Mouse (Mus musculus): ENCODE measurements around the gene Cd52. TPM values are rescaled to one million over a fixed set of nuclear protein-coding genes. Genes with fewer than 3 reads are reported as not detected.

The Cd52 gene
- polyA plus RNA-seq, 1 experiment from 2014 or later: 19.3 TPM

DNA sequence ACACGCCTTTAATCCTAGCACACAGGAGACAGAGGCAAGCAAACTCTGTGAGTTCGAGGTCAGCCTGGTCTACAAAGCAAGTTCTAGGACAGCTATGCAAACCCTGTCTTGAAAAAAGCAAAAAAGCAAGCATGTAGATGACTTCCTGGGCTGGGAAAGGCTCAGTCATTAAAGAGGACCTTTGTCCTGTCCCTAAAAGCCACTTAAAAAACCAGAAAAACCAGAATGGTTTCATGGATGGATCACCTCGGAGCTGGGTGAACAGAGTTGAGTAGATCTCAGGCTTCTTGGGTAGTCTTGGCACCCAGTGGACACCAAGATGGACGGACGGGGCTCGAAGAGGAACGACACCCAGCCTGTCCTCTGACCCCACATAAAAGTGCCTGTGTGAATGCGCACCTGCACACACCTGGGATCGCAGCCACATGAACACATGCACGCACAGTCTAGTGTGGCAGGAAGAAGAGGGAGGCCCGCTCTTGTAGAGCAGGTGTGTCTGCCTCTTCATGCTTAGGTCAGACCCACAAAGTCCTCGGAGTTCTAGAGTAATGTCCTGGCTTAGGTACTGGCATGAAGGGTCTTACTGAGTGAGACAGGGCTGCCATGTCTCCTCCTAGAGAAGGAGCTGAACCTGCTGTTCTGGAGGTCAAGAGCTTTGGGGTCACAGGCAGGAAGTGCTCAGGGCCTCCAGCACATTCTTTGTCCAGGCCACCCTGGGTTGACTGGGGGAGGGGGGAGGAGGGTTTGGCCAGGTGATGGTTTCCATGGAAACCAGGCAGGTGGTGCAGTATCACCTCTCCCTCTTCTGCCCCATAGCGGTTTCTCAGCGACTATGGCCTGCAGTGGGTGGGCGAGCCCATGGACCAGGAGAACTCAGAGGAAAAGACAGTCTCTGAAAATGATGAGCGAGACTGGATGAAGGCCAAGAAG lies 20.6 kb upstream of the Cd52 start:
- H3K27me3 ChIP-seq (replicated peaks; ENCODE audit: control insufficient read depth, insufficient read depth, low read length): no peaks in the 10 kb centered on the region
- 78% methylated on average over 14 of the region's 16 CpGs for WGBS
- H3K4me2 ChIP-seq (ENCODE audit: low read depth, low read length): no peak overlapping the region
- H3K4me1 ChIP-seq (ENCODE audit: control insufficient read depth, insufficient read depth, low read length): no peaks in the 10 kb centered on the region
- DNase-seq (ENCODE audit: low spot score) (no peak), ATAC-seq (ENCODE audit: low read depth) (no peak)
- H3K9ac ChIP-seq (ENCODE audit: low read depth, low read length): no peak overlapping the region
- H3K4me3 ChIP-seq (ENCODE audit: low read depth, low read length): no peak overlapping the region
- H3K9me3 ChIP-seq (ENCODE audit: control insufficient read depth, low read length): no peaks in the 10 kb centered on the region
- H3K36me3 ChIP-seq (ENCODE audit: control insufficient read depth, insufficient read depth, low read length): no peaks in the 10 kb centered on the region
- no peak overlapping the region for H3K27ac ChIP-seq (replicated peaks; ENCODE audit: low read depth, low read length)

DNA sequence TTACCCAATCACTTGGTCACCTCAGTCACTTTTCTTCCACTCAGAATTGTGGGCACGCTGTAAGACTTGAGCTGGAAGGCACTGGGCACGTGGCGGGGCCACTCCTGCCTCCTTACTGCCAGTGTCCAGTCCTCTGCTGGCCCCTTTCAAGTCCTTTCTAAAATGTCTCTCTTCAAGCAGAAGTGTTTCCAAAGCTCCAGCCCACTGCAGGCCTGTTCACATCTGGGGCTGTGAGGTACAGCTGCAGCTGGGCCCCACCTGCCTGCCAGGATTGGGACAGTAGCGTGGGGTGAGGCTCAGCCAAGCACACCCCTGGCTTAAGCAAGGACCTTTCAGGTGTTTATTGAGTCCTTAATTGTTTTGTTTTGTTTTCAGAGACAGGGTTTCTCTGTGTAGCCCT lies 19.2 kb upstream of the Cd52 start:
- ATAC-seq (ENCODE audit: low read depth): no peak
- H3K4me1 ChIP-seq (ENCODE audit: control insufficient read depth, insufficient read depth, low read length): no peaks in the 10 kb centered on the region
- H3K4me2 ChIP-seq (ENCODE audit: low read depth, low read length): no peak overlapping the region
- no peak overlapping the region for H3K9ac ChIP-seq (ENCODE audit: low read depth, low read length)
- H3K4me3 ChIP-seq (ENCODE audit: low read depth, low read length): no peak overlapping the region
- H3K27me3 ChIP-seq (replicated peaks; ENCODE audit: control insufficient read depth, insufficient read depth, low read length): no peaks in the 10 kb centered on the region
- H3K9me3 ChIP-seq (ENCODE audit: control insufficient read depth, low read length): no peaks in the 10 kb centered on the region
- no peaks in the 10 kb centered on the region for H3K36me3 ChIP-seq (ENCODE audit: control insufficient read depth, insufficient read depth, low read length)
- 91% methylated on average over 4 of the region's 4 CpGs for WGBS
- DNase-seq (ENCODE audit: low spot score): no peak
- H3K27ac ChIP-seq (replicated peaks; ENCODE audit: low read depth, low read length): no peak overlapping the region

DNA sequence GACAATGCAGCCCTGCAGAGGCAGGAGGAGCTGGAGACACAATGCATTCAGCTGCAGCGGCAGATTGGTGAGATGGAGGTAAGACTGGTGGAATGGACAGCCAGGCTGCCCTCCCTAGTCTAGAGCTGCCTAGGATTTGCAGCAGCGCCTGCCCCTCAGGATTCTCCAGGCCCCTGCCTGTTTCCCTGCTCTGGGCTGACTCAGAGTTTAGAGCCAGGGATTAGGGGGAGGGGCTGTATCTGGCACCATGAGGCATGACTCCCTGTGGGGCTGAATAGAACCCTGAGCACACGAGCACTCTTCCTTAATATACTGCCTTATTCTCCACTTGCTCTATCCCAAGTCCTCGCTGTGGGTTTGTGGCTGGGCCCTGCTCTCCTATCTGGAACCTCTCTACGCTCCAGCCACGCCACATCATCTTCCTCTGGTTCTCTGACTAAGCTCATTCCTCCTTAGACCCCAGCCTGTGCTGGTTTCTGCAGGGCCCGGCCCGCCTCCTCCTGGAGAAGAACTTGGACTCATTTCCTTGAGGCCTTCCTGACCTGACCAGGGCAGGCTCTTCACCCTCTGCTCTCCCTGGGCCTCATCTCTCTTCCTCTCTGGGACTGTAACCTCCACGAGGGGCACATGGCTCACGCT lies 18.6 kb upstream of the Cd52 start:
- Histone ChIP-seq H3K4me1 (ENCODE audit: control insufficient read depth, insufficient read depth, low read length) (no peaks in the 10 kb centered on the region), H3K4me2 (ENCODE audit: low read depth, low read length) (no peak overlapping the region), H3K27me3 (replicated peaks; ENCODE audit: control insufficient read depth, insufficient read depth, low read length) (no peaks in the 10 kb centered on the region), H3K36me3 (ENCODE audit: control insufficient read depth, insufficient read depth, low read length) (no peaks in the 10 kb centered on the region), H3K9ac (ENCODE audit: low read depth, low read length) (no peak overlapping the region), H3K27ac (replicated peaks; ENCODE audit: low read depth, low read length) (no peak overlapping the region), H3K9me3 (ENCODE audit: control insufficient read depth, low read length) (no peaks in the 10 kb centered on the region), H3K4me3 (ENCODE audit: low read depth, low read length) (no peak overlapping the region)
- ATAC-seq (ENCODE audit: low read depth): no peak
- DNase-seq (ENCODE audit: low spot score): peak; percentile 20
- WGBS: 48% methylated on average over 10 of the region's 10 CpGs

GRCm38 (mm10) chr4:134112403-134112802 lies 17.5 kb upstream of the Cd52 start:
- WGBS: 78% methylated on average over 6 of the region's 6 CpGs
- Histone ChIP-seq H3K27me3 (replicated peaks; ENCODE audit: control insufficient read depth, insufficient read depth, low read length) (no peaks in the 10 kb centered on the region), H3K27ac (replicated peaks; ENCODE audit: low read depth, low read length) (no peak overlapping the region), H3K36me3 (ENCODE audit: control insufficient read depth, insufficient read depth, low read length) (no peaks in the 10 kb centered on the region), H3K9me3 (ENCODE audit: control insufficient read depth, low read length) (no peaks in the 10 kb centered on the region), H3K4me1 (ENCODE audit: control insufficient read depth, insufficient read depth, low read length) (no peaks in the 10 kb centered on the region), H3K9ac (ENCODE audit: low read depth, low read length) (no peak overlapping the region), H3K4me3 (ENCODE audit: low read depth, low read length) (no peak overlapping the region), H3K4me2 (ENCODE audit: low read depth, low read length) (no peak overlapping the region)
- ATAC-seq (ENCODE audit: low read depth) (no peak), DNase-seq (ENCODE audit: low spot score) (no peak)

- 39% methylated on average over 3 of the region's 3 CpGs for WGBS
- Histone ChIP-seq H3K9ac (ENCODE audit: low read depth, low read length) (no peak overlapping the region), H3K4me2 (ENCODE audit: low read depth, low read length) (no peak overlapping the region), H3K4me1 (ENCODE audit: control insufficient read depth, insufficient read depth, low read length) (no peaks in the 10 kb centered on the region), H3K27me3 (replicated peaks; ENCODE audit: control insufficient read depth, insufficient read depth, low read length) (no peaks in the 10 kb centered on the region), H3K36me3 (ENCODE audit: control insufficient read depth, insufficient read depth, low read length) (no peaks in the 10 kb centered on the region), H3K9me3 (ENCODE audit: control insufficient read depth, low read length) (no peaks in the 10 kb centered on the region), H3K27ac (replicated peaks; ENCODE audit: low read depth, low read length) (no peak overlapping the region), H3K4me3 (ENCODE audit: low read depth, low read length) (no peak overlapping the region)
- ATAC-seq (ENCODE audit: low read depth): no peak
- no peak for DNase-seq (ENCODE audit: low spot score)
Measured at GRCm38 (mm10) chr4:134110653-134111052, 15.8 kb upstream of the Cd52 start.

- ATAC-seq (ENCODE audit: low read depth) (no peak), DNase-seq (ENCODE audit: low spot score) (no peak)
- H3K4me1 ChIP-seq (ENCODE audit: control insufficient read depth, insufficient read depth, low read length): no peaks in the 10 kb centered on the region
- H3K36me3 ChIP-seq (ENCODE audit: control insufficient read depth, insufficient read depth, low read length): no peaks in the 10 kb centered on the region
- H3K4me3 ChIP-seq (ENCODE audit: low read depth, low read length): no peak overlapping the region
- 20% methylated on average over 5 of the region's 5 CpGs for WGBS
- H3K27ac ChIP-seq (replicated peaks; ENCODE audit: low read depth, low read length): no peak overlapping the region
- no peak overlapping the region for H3K9ac ChIP-seq (ENCODE audit: low read depth, low read length)
- no peaks in the 10 kb centered on the region for H3K9me3 ChIP-seq (ENCODE audit: control insufficient read depth, low read length)
- H3K27me3 ChIP-seq (replicated peaks; ENCODE audit: control insufficient read depth, insufficient read depth, low read length): no peaks in the 10 kb centered on the region
- no peak overlapping the region for H3K4me2 ChIP-seq (ENCODE audit: low read depth, low read length)
Measured at GRCm38 (mm10) chr4:134108196-134108595, 13.3 kb upstream of the Cd52 start.

GRCm38 (mm10) chr4:134107730-134108129 lies 12.8 kb upstream of the Cd52 start:
- no peak overlapping the region for H3K4me2 ChIP-seq (ENCODE audit: low read depth, low read length)
- WGBS: 86% methylated on average over 7 of the region's 7 CpGs
- H3K36me3 ChIP-seq (ENCODE audit: control insufficient read depth, insufficient read depth, low read length): no peaks in the 10 kb centered on the region
- no peak overlapping the region for H3K9ac ChIP-seq (ENCODE audit: low read depth, low read length)
- no peak overlapping the region for H3K27ac ChIP-seq (replicated peaks; ENCODE audit: low read depth, low read length)
- no peaks in the 10 kb centered on the region for H3K27me3 ChIP-seq (replicated peaks; ENCODE audit: control insufficient read depth, insufficient read depth, low read length)
- no peak overlapping the region for H3K4me3 ChIP-seq (ENCODE audit: low read depth, low read length)
- no peak for ATAC-seq (ENCODE audit: low read depth)
- no peak for DNase-seq (ENCODE audit: low spot score)
- no peaks in the 10 kb centered on the region for H3K9me3 ChIP-seq (ENCODE audit: control insufficient read depth, low read length)
- H3K4me1 ChIP-seq (ENCODE audit: control insufficient read depth, insufficient read depth, low read length): no peaks in the 10 kb centered on the region

DNA sequence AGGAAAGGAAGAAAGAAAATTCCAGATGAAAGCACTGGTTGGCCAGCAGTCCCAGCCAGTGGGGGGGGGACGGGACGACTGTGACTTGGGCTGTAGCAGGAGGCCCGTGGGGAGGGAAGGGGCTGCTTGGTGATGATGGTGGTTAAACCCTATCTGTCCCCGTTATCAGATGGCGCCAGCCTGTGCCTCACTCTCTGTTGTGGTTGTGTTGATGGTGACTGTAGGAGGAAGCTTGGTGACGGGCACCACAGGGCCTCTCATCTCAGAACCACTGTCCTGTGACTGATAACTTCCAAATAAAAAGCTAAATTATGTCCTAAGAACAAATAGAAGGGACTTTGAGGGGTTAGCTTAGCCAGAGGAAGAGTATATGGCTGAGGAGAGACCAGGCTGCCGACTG lies 11.2 kb upstream of the Cd52 start:
- H3K27me3 ChIP-seq (replicated peaks; ENCODE audit: control insufficient read depth, insufficient read depth, low read length): no peaks in the 10 kb centered on the region
- H3K9ac ChIP-seq (ENCODE audit: low read depth, low read length): no peak overlapping the region
- H3K4me1 ChIP-seq (ENCODE audit: control insufficient read depth, insufficient read depth, low read length): no peaks in the 10 kb centered on the region
- no peak for DNase-seq (ENCODE audit: low spot score)
- ATAC-seq (ENCODE audit: low read depth): no peak
- no peak overlapping the region for H3K4me3 ChIP-seq (ENCODE audit: low read depth, low read length)
- WGBS: 68% methylated on average over 7 of the region's 7 CpGs
- H3K9me3 ChIP-seq (ENCODE audit: control insufficient read depth, low read length): no peaks in the 10 kb centered on the region
- no peak overlapping the region for H3K4me2 ChIP-seq (ENCODE audit: low read depth, low read length)
- H3K36me3 ChIP-seq (ENCODE audit: control insufficient read depth, insufficient read depth, low read length): no peaks in the 10 kb centered on the region
- no peak overlapping the region for H3K27ac ChIP-seq (replicated peaks; ENCODE audit: low read depth, low read length)

Data from embryonic facial prominence, embryonic 14.5 days (tissue).